Mouse (Mus musculus): ENCODE measurements around the gene Robo1. TPM values are rescaled to one million over a fixed set of nuclear protein-coding genes. Genes with fewer than 3 reads are reported as not detected.
"Not testable (repeated sequence)": the region's sequence is repeated elsewhere in the genome, so short reads cannot be mapped to it uniquely, and the experiment has no call there.

Robo1 gene
- total RNA-seq, 2 experiments from 2014 or later = not detected

GRCm38 (mm10) chr16:72444428-72445135, 136.5 kb downstream of the Robo1 start:
- ATAC-seq (ENCODE audit: poor library complexity, severe bottlenecking) = no peak

- ATAC-seq (ENCODE audit: poor library complexity, severe bottlenecking) = no peak
Measured at GRCm38 (mm10) chr16:72458155-72458554, 150.0 kb downstream of the Robo1 start.

GRCm38 (mm10) chr16:72458576-72458975, 150.5 kb downstream of the Robo1 start:
- ATAC-seq (ENCODE audit: poor library complexity, severe bottlenecking) = no peak

DNA sequence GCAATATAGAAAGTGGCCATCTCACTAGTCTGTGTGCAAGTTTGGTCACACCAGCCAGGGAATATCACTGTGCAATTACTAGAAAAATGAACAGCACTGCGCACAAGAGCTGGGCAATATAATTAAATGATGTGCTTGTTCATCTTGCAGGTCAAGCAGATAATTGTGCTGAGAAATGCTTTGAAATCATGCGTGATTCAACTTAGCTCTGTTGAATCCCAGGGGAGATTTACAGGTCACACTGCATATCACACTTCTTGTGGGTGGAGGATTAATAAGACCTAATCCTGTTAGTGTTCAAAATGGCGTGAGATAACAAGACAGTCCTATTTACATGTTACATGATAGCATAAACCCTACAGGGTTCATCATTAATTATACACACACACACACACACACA, 157.6 kb downstream of the Robo1 start:
- no peak for ATAC-seq (ENCODE audit: poor library complexity, severe bottlenecking)

DNA sequence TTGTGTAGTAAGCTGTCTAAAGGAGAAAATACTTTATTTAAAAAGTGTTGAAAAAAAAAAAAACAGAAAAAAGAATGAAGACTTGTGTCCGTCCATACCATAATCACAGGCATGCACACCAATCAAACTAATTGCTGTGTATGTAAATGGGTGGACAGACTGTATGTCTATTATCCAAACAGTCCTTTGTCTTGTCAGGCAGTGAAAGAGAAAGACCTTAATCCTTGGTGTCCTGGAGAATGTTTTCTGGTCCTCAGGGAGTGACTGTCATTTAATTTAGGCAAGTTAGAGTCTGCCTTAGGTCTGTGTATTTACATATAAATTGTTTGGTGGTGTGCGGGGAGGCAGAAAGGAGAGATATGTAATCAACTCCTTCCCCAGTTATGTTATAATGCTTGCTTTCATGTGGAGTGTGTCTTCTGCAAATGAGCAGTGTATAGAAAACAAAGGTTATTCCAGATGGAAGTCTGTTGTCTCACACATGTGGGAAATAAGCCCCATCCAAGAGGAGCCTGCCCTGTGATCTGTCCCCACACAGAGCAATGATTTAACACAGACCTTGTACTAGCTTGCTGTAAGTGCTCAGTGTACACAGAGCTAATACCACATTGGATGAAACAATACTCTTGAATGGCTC, 162.0 kb downstream of the Robo1 start:
- no peak for ATAC-seq (ENCODE audit: poor library complexity, severe bottlenecking)

GRCm38 (mm10) chr16:72510716-72511199, 202.7 kb downstream of the Robo1 start:
- ATAC-seq (ENCODE audit: poor library complexity, severe bottlenecking) = no peak

DNA sequence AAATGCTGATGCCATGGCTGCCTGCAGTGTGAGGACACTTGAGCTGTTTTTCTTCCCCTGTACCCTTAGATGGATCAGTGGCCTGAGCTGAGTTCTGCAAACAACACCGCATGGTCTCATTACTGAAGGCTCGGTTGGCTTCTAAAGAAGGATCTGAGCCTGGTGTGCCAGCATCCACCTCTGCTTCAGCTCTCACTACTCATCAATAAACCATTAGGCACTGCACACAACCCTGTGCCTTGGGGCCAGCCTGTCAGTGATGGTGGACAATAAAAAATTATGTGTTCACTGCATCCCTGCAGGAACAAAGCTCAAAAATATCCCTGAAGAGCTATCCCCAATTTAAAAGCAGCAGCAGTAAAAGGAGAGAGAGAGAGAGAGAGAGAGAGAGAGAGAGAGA, 223.2 kb downstream of the Robo1 start:
- no peak for ATAC-seq (ENCODE audit: poor library complexity, severe bottlenecking)

DNA sequence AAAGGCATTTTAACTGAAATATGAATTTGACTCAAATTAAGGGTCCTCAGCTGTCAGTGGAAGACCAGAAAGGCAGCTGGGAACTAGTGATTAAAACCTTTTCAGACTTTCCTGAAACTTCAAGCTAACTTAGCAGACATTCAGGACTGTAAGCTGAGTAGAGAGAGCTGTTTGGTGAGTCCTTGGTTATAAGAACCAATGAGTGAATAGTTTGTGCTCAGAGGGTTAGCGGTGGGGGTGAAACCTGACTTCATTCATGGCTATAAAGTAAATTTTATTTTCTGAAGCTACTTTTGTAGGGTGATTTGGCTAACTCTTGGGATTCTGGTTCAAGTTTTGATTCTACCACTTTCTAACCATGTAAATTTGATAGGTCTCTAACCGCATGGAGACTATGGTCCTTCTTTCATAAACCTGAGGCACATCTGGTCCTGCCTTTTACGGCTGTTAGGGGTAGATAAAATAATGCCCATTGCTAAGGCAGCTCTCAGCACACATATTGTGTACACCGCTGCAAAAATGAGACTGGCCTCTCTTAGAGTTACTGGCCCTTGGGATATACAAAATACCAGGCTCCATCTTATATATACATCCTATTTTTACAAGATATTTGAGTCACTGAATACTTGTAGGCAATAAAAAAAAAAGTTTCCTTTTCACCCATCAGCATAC, 225.9 kb downstream of the Robo1 start:
- ATAC-seq (ENCODE audit: poor library complexity, severe bottlenecking) = no peak

DNA sequence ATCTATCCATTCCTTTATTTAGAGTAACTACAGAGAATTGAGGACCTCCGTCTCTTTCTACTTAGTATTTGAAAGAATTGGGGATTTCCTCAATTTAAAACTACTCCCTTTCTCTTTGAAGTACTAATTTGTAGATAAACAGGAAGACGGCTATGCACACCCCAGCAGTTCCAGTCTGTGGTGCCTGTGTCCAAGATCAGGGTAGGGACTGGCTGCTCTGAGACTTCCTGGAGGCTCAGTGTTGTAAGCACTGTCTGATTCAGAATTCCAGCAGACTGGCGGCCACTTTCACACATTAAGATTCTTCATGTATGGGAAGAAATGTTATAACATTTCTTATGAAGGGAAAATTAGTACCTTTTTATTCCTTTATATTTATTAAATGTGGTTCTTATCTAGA, 230.1 kb downstream of the Robo1 start:
- no peak for ATAC-seq (ENCODE audit: poor library complexity, severe bottlenecking)

DNA sequence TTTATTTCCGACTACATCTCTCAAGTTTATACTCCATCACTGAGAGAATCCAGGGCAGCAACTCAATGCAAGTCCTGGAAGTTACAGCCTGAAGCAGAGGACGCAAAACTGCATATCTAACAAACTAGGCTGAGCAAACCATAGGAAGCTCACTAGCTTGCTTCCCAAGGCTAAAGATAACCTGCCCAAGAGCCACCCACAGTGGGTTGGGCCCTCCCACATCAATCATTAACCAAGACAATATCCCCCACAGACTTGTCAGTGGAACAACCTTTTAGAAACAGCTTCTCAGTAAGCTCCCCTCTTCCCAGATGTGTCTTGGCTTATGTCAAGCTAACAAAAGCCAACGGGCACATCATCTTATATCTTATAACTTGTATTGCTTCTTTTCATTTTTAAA, 235.8 kb downstream of the Robo1 start:
- ATAC-seq (ENCODE audit: poor library complexity, severe bottlenecking) = no peak

DNA sequence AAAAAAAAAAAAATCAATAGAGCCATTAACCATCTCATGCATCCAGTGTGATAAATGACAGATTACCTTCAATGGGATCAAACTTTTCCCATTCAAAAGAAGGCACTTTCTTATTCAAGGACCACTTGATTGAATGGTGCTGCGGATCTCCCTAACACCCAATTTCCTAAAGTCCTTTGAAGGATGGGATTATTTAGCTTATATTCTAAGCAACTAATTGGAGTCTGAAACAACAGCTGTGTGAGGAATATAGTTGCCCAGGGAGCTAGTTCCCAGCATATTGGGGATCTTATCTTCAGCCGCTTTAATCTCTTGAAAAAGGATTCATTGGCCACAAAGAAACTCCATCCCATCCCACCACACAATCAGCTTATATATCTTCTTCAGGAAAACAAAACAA, 236.8 kb downstream of the Robo1 start:
- ATAC-seq (ENCODE audit: poor library complexity, severe bottlenecking) = no peak

DNA sequence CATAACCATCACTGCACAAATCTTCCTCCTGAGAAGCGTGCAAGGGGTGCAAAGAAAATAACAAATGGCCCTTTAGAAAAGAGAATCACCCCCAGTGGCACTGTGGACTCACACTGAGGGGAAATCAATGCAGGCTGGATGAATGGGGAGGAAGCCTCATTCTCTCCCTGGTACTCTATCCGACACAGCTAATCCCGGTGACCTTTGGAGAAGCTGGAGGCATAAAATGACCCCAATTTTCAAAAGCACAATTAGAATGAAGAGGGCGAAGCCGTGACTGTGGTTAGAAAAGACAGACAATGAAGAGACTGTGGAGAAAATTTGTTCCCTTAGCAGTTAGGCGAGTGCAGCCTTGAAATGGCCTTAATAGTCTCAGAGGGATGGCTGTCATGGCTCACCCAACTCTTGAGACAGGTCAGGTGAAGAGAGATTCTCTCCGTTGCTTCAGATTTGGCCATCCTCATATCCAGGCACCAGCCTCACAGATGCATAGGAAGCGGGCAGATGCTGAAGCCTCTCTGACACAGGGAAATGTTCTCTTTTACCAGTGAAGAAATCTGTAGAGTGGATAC, 243.7 kb downstream of the Robo1 start:
- no peak for ATAC-seq (ENCODE audit: poor library complexity, severe bottlenecking)

GRCm38 (mm10) chr16:72553713-72554112, 245.6 kb downstream of the Robo1 start:
- ATAC-seq (ENCODE audit: poor library complexity, severe bottlenecking) = no peak

- not testable (repeated sequence) for ATAC-seq (ENCODE audit: poor library complexity, severe bottlenecking)
Measured at GRCm38 (mm10) chr16:72562149-72562548, 254.0 kb downstream of the Robo1 start.

DNA sequence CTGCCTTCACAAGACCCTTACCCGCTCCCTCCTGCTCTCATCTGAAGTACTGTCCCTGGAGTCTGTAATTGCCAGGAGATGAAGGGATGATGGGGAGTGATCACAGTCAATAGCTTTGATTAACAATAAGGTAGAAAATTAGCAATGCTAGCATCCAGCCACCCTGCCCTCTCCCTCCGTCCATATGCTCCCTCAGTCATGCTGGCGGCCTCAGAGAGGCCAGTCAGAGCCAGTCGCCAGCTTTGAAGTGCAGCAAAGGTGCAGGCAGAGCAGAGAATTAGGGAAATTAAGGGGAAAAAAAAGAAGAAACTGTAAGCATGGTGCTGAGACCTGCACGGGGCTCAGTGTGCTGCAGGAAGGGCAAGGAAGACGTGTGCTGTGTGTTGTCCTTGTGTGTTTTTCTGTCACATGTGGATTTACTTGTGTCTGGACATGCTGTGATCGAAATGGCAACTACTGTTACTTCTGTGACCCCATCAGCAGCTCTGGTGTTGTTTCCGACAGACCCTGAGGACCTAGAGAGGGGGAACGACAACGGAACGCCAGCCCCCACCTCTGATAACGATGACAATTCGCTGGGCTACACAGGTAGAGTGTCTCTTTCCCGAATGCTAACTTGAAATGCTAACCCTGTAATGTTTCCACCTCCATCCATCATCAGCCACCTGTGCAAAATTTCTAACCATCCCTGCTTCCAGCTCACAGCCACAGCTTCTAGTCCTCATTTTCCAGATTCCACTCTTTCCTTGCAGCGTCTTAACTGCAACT, 255.3 kb downstream of the Robo1 start:
- ATAC-seq (ENCODE audit: poor library complexity, severe bottlenecking) = no peak

- ATAC-seq (ENCODE audit: poor library complexity, severe bottlenecking) = no peak
Measured at GRCm38 (mm10) chr16:72575171-72575570, 267.1 kb downstream of the Robo1 start.

GRCm38 (mm10) chr16:72576956-72577355, 268.9 kb downstream of the Robo1 start:
- ATAC-seq (ENCODE audit: poor library complexity, severe bottlenecking) = no peak

DNA sequence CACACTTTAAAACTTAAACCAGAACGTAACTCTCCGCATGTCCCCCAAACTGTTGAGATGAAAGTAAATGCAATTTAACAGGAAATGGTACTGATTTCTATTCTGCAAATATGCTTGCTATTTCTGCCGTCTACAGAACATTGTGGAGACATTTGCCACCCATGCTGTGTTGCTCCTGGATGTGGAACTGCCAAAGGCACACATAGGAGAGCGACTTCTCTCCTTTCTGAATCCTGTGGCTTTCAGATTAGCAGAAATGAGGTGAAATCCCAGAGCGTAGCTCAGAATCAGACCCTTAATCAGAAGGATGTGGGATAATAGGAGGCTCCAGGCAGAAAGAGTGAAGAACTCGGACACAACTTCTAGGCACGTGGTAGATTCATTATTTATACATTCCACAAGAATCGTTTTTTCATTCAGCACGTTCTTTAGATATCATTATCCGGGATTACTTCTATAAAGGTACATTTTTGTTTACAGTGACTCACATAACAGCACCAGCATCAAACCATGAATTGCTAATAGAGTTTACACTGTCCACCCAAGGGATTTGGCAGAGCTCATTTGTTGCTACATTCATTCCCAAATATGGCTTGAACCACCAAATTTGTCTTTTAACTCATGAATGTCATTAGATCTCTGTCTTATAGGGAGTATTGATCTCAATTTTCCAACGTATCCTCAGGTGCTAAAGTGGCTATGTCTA, 276.5 kb downstream of the Robo1 start:
- no peak for ATAC-seq (ENCODE audit: poor library complexity, severe bottlenecking)

DNA sequence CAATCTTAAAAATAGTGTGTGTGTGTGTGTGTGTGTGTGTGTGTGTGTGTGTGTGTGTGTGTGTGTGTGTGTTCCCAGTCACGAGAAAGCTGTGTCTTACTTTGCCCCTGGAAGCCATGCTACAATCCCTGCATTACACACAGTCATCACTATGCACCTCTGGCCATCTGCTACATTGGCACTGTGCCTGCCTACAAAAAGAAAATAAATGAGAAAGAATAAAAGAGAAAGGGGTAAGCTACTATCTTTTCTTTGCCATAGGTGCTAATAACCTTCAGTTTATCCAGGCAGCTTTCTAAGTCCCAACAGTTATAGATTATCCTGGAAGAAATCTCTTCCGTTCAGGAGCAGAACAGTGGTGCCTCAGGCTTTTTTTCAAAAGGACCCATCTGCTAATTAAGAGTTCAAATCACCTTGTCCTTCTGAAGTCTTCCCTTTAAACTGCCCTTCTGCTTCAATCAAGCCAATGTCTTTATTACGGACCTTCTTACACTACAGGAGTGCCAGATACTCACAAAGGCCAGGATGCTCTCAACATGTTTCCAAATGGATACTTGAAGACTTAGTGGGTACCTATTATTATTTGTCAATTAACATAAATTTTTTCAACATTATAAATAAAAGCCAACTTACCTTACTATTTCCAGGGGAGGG, 277.2 kb downstream of the Robo1 start:
- no peak for ATAC-seq (ENCODE audit: poor library complexity, severe bottlenecking)
